Mouse (Mus musculus) stomach, embryonic 15.5 days (tissue): ENCODE data around the gene Inpp5a. TPM values are rescaled to one million over a fixed set of nuclear protein-coding genes. Genes with fewer than 3 reads are reported as not detected.

Experiments used
- ATAC-seq: fragments of 200-750 bp; cut with Nextera tagmentation; 2 replicates; pipeline ENCODE4 v1.8.0; 2017; ENCODE audit warnings: low read depth, moderate number of reproducible peaks, moderate TSS enrichment; ENCODE audit not compliant: insufficient read depth, low FRiP score
- H3K27ac ChIP-seq: fragments of 300-500 bp; sonication (generic); 2 replicates; pipeline ENCODE4 v1.5.1; 2015; ENCODE audit warnings: mild to moderate bottlenecking, inconsistent platforms
- H3K27me3 ChIP-seq: fragments of 300-500 bp; sonication (generic); replicated peaks from 2 replicates; pipeline ENCODE4 v1.6.1; 2015; ENCODE audit warnings: inconsistent platforms
- H3K36me3 ChIP-seq: fragments of 300-500 bp; sonication (generic); 2 replicates; pipeline ENCODE4 v1.6.1; 2015; ENCODE audit warnings: inconsistent platforms
- H3K4me1 ChIP-seq: fragments of 300-500 bp; sonication (generic); 2 replicates; pipeline ENCODE4 v1.6.1; 2015; ENCODE audit warnings: inconsistent platforms
- H3K4me2 ChIP-seq: fragments of 300-500 bp; sonication (generic); 2 replicates; pipeline ENCODE4 v1.6.1; 2015; ENCODE audit warnings: mild to moderate bottlenecking, inconsistent platforms
- H3K4me3 ChIP-seq: fragments of 300-500 bp; sonication (generic); replicated peaks from 2 replicates; pipeline ENCODE4 v1.5.1; 2015; ENCODE audit warnings: inconsistent platforms
- H3K9ac ChIP-seq: fragments of 300-500 bp; sonication (generic); 2 replicates; pipeline ENCODE4 v1.6.1; 2015; ENCODE audit warnings: inconsistent platforms
- H3K9me3 ChIP-seq: fragments of 300-500 bp; sonication (generic); 2 replicates; pipeline ENCODE4 v1.6.1; 2016; ENCODE audit warnings: inconsistent platforms
- WGBS: fragments of 180-500 bp; shearing (Covaris S2); methylation state at CpG from one replicate; pipeline ENCODE4 v1.1.7; 2015; 5-methylcytosine and 5-hydroxymethylcytosine counted together
- polyA plus RNA-seq: library from polyadenylated mRNA; unstranded; fragments of >200 nt; fragmentation: Nextera tagmentation; extraction: Ambion mirVana; gene quantifications from 2 replicates; pipeline ENCODE4 v1.2.1, GENCODE M21; 2015

Gene Inpp5a
- polyA plus RNA-seq, 1 experiment from 2014 or later, result 35.0 TPM

DNA sequence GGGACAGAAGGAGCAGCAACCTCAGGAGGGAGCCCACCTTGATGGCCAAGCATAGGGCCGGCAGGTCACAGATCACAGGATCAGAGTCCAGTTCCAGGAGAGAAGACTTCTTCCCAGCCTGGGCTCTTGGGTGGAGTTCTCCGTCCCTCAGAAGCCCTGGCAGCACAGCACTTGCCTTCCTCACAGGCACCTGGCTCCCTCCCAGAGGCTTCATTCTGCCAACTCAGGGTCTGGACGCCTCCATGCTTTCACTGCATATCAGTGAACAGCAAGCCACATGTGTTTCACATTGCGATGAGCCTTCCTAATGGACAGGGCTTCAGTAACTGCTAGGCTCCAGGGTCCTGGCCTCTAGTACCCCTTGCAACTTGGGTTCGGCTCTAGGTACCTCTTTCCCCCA lies 147.4 kb downstream of the Inpp5a start:
- Histone ChIP-seq H3K4me2 (no peak overlapping the region), H3K27ac (no peak overlapping the region)
- no peak for ATAC-seq

GRCm38 (mm10) chr7:139536831-139537230 lies 147.9 kb downstream of the Inpp5a start:
- H3K36me3 ChIP-seq, result peaks cover 16% of the 10 kb centered on the region
- H3K4me1 ChIP-seq, result no peaks in the 10 kb centered on the region
- H3K27ac ChIP-seq, result no peak overlapping the region
- WGBS, result 97% methylated on average over 2 of the region's 2 CpGs
- no peaks in the 10 kb centered on the region for H3K27me3 ChIP-seq
- no peak overlapping the region for H3K4me3 ChIP-seq
- no peak overlapping the region for H3K4me2 ChIP-seq
- ATAC-seq, result no peak
- H3K9me3 ChIP-seq, result no peaks in the 10 kb centered on the region
- no peak overlapping the region for H3K9ac ChIP-seq

More for the DNA sequence above, 147.4 kb downstream of the Inpp5a start:
- Histone ChIP-seq H3K4me1 (no peaks in the 10 kb centered on the region), H3K36me3 (peaks cover 16% of the 10 kb centered on the region), H3K4me3 (no peak overlapping the region), H3K9ac (no peak overlapping the region), H3K27me3 (no peaks in the 10 kb centered on the region), H3K9me3 (no peaks in the 10 kb centered on the region)
- WGBS, result 75% methylated on average over 5 of the region's 5 CpGs

GRCm38 (mm10) chr7:139537831-139538230 lies 148.9 kb downstream of the Inpp5a start:
- WGBS, result 92% methylated on average over 9 of the region's 9 CpGs
- H3K9ac ChIP-seq, result no peak overlapping the region
- no peaks in the 10 kb centered on the region for H3K4me1 ChIP-seq
- ATAC-seq, result no peak
- H3K27ac ChIP-seq, result no peak overlapping the region
- H3K36me3 ChIP-seq, result peaks cover 16% of the 10 kb centered on the region
- H3K4me3 ChIP-seq, result no peak overlapping the region
- no peaks in the 10 kb centered on the region for H3K27me3 ChIP-seq
- H3K9me3 ChIP-seq, result no peaks in the 10 kb centered on the region
- H3K4me2 ChIP-seq, result no peak overlapping the region

- H3K9me3 ChIP-seq, result no peaks in the 10 kb centered on the region
- H3K36me3 ChIP-seq, result peaks cover 16% of the 10 kb centered on the region
- H3K27ac ChIP-seq, result no peak overlapping the region
- H3K9ac ChIP-seq, result no peak overlapping the region
- H3K27me3 ChIP-seq, result no peaks in the 10 kb centered on the region
- ATAC-seq, result no peak
- H3K4me1 ChIP-seq, result no peaks in the 10 kb centered on the region
- 83% methylated on average over 2 of the region's 2 CpGs for WGBS
- no peak overlapping the region for H3K4me2 ChIP-seq
- no peak overlapping the region for H3K4me3 ChIP-seq
These were observed 149.6 kb downstream of the Inpp5a start for GRCm38 (mm10) chr7:139538541-139538940.

DNA sequence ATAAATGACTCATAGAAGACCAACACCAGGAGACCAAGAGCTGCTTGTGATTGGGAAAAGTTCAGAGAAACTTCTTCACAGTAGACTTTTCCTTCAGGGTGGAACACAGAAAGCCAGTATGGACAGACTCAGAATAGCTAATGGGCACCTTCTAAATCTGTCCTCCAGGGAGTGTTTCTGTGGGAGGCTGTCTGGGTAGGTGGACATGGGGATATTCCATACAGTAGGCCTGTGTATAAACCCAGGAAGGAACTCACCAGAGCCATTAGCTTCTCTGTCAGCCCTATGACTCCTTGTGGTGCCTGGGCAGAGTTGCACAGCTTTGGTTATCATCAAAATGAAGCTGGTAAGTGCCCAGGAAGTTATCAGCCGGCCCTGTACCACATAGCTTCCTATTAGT lies 151.7 kb downstream of the Inpp5a start:
- WGBS, result 72% methylated on average over 1 of the region's 1 CpGs
- no peak overlapping the region for H3K4me2 ChIP-seq
- no peak overlapping the region for H3K9ac ChIP-seq
- H3K36me3 ChIP-seq, result peaks cover 11% of the 10 kb centered on the region; the same call in 1 of the 2 replicates
- H3K9me3 ChIP-seq, result no peaks in the 10 kb centered on the region
- no peak for ATAC-seq
- no peaks in the 10 kb centered on the region for H3K27me3 ChIP-seq
- no peak overlapping the region for H3K4me3 ChIP-seq
- H3K27ac ChIP-seq, result no peak overlapping the region
- no peaks in the 10 kb centered on the region for H3K4me1 ChIP-seq

DNA sequence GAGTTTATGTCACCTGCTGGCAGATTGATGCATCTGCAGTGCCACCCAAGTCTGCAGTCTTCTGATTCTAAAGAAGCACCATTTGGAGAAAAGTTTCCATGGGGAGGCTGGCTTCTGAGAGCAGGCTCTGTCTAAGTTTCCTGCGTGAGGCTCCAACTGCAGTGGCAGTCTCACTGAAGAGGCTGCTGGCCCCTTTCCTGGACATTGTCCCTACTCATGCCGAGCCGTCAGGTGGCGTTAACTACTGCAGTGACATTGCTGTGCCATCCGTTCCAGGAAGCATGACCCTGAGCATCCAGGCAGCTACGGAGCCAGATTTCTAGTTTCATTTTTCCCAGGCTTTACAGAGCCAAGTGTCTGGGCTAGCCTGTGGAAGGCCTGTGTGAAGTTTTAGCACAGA lies 152.5 kb downstream of the Inpp5a start:
- H3K36me3 ChIP-seq, result peaks cover 8% of the 10 kb centered on the region; the same call in 1 of the 2 replicates
- 80% methylated on average over 6 of the region's 6 CpGs for WGBS
- no peak for ATAC-seq

DNA sequence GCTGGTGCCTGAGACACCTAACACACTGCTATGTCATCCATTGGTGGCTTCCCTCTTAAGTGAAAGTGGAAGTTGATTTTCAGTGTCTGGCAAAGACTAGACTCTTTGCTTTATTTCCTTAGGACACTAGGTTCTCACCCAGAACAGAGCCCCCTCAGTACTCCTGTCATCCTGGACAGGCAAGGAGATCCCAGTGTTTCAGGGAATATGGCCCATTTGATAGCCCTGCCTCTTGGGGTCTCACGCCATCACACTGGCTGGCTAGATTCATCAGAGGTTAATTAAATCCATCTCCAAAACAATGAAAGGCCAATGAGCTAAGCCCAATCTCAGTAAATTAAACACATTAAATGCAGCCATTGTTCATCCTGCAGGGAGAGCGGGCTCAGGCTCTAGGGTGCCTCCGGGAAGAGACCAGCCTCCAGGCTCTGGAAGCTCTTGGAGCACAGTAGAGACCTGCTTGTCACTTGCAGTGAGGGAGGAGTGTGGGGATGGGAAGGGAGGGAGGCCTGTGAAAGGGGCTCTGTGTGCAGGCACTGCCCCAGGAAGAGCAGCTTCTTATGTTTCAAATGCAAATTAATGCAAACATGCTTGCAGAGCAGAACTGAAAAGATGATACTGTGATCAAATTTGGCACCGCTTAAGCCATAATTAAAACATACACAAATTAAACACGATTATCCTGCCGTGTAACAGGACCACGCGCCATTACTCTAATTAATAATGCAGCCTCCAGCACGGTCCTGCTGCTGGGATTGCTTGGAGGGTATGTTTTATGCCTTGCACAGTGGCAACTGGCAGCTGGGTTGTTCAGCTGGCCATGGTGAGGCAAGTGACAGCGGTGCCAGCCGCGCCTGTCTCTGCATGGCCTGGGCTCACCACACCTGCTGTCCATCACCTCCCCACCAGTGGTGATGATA lies 156.1 kb downstream of the Inpp5a start:
- H3K36me3 ChIP-seq, result peaks cover 5% of the 10 kb centered on the region; the same call in 1 of the 2 replicates
- H3K27ac ChIP-seq, result no peak overlapping the region
- H3K4me2 ChIP-seq, result no peak overlapping the region
- no peak overlapping the region for H3K9ac ChIP-seq
- H3K4me1 ChIP-seq, result no peaks in the 10 kb centered on the region
- ATAC-seq, result no peak
- no peak overlapping the region for H3K4me3 ChIP-seq
- 76% methylated on average over 12 of the region's 12 CpGs for WGBS
- H3K27me3 ChIP-seq, result no peaks in the 10 kb centered on the region
- H3K9me3 ChIP-seq, result no peaks in the 10 kb centered on the region

More for the DNA sequence above, 152.5 kb downstream of the Inpp5a start:
- Histone ChIP-seq H3K4me1 (no peaks in the 10 kb centered on the region), H3K9me3 (no peaks in the 10 kb centered on the region), H3K27ac (no peak overlapping the region), H3K4me3 (no peak overlapping the region), H3K9ac (no peak overlapping the region), H3K4me2 (no peak overlapping the region), H3K27me3 (no peaks in the 10 kb centered on the region)

- H3K27me3 ChIP-seq, result no peaks in the 10 kb centered on the region
- WGBS, result 79% methylated on average over 2 of the region's 2 CpGs
- H3K27ac ChIP-seq, result no peak overlapping the region
- H3K4me1 ChIP-seq, result no peaks in the 10 kb centered on the region
- ATAC-seq, result no peak
- no peaks in the 10 kb centered on the region for H3K9me3 ChIP-seq
- no peak overlapping the region for H3K4me2 ChIP-seq
- no peak overlapping the region for H3K9ac ChIP-seq
- H3K4me3 ChIP-seq, result no peak overlapping the region
- no peaks in the 10 kb centered on the region for H3K36me3 ChIP-seq
These were observed 158.4 kb downstream of the Inpp5a start for GRCm38 (mm10) chr7:139547325-139547724.

- H3K9ac ChIP-seq, result no peak overlapping the region
- ATAC-seq, result no peak
- H3K4me3 ChIP-seq, result no peak overlapping the region
- H3K4me1 ChIP-seq, result no peaks in the 10 kb centered on the region
- no peaks in the 10 kb centered on the region for H3K36me3 ChIP-seq
- no peak overlapping the region for H3K4me2 ChIP-seq
- no peaks in the 10 kb centered on the region for H3K27me3 ChIP-seq
- H3K9me3 ChIP-seq, result no peaks in the 10 kb centered on the region
- H3K27ac ChIP-seq, result no peak overlapping the region
- 84% methylated on average over 3 of the region's 3 CpGs for WGBS
These were observed 161.3 kb downstream of the Inpp5a start for GRCm38 (mm10) chr7:139550086-139550783.

- no peak for ATAC-seq
- Histone ChIP-seq H3K4me3 (no peak overlapping the region), H3K4me2 (no peak overlapping the region), H3K36me3 (no peaks in the 10 kb centered on the region), H3K4me1 (no peaks in the 10 kb centered on the region), H3K9ac (no peak overlapping the region), H3K27me3 (no peaks in the 10 kb centered on the region), H3K27ac (no peak overlapping the region), H3K9me3 (no peaks in the 10 kb centered on the region)
- WGBS, result 90% methylated on average over 2 of the region's 2 CpGs
These were observed 162.6 kb downstream of the Inpp5a start for GRCm38 (mm10) chr7:139551519-139551918.

DNA sequence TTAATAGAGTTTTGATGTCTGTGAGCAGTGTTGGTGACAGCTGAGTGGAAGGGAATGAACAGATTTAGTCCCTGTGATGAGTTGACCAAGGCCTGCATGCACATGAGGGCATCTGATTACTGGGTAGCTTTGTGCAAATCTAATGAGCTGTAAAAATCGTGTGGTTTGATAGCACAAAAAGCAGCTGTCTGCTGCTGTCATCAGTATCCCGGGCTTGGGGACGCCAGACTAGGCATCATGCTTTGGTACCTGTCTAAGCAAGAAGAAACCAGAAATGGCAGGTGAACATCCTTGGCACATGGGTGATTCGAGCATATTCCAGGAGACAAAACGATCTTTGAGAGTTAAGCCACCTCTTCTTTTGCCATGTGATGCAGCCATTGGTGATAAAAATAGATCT lies 167.4 kb downstream of the Inpp5a start:
- no peak overlapping the region for H3K9ac ChIP-seq
- no peaks in the 10 kb centered on the region for H3K4me1 ChIP-seq
- no peak overlapping the region for H3K27ac ChIP-seq
- H3K4me2 ChIP-seq, result no peak overlapping the region
- H3K36me3 ChIP-seq, result 0 out of 2 replicates have a peak, but pooled peaks cover 9% of the 10 kb centered on the region
- no peak for ATAC-seq
- H3K9me3 ChIP-seq, result no peaks in the 10 kb centered on the region
- no peak overlapping the region for H3K4me3 ChIP-seq
- WGBS, result 72% methylated on average over 5 of the region's 5 CpGs
- no peaks in the 10 kb centered on the region for H3K27me3 ChIP-seq
